In the genomic region with DNA sequence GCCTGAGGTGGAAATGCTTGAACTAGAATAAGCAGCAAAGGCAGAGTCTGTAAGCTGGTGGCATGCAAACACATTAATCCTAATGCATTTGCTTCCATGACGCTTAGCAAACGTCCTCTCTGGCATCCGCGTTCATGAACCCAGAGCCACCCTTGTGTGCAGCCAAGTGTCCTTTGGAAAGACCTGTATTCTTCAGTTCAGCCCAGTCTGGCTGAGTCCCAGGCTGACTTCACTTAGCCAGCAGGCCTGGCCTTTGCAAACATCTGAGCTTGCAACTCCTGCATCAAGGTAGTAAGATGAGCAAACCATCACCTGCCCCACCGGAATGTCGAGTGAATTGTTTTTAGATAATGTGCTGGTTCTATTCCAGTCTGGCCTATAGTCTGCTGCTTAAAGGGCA, we compare ENCODE assay signal across 15 mouse cellular contexts.
"Had no signal": no experiment of that assay in that cellular context is flagged by ENCODE, and none has a peak within 500 bp of the region (broad histone marks: within the 10 kb centered on the region; RNA-seq: fewer than 3 reads in every experiment).

No protein-coding gene starts in this region.

- ATAC-seq: intestine, embryonic 15.5 days; liver, postnatal 0 days; lung, postnatal 0 days had no signal

- H3K36me3 ChIP-seq: intestine, embryonic 15.5 days; kidney, embryonic 15.5 days; limb, embryonic 12.5 days; limb, embryonic 15.5 days; stomach, embryonic 15.5 days had no signal

- DNase-seq: kidney, adult 11 months; kidney, adult 8-10 months; kidney, postnatal 10 days; kidney, postnatal 36 days; layer of hippocampus, adult 9-11 months; liver, postnatal 0 days; lung, embryonic 14.5 days; midbrain, embryonic 14.5 days had no signal

- H3K4me3 ChIP-seq: intestine, embryonic 15.5 days; kidney, embryonic 15.5 days; limb, embryonic 12.5 days; limb, embryonic 15.5 days; stomach, embryonic 15.5 days had no signal

- H3K27ac ChIP-seq: intestine, embryonic 15.5 days; kidney, embryonic 15.5 days; limb, embryonic 12.5 days; limb, embryonic 15.5 days; liver, embryonic 14.5 days; stomach, embryonic 15.5 days had no signal

- H3K4me1 ChIP-seq: intestine, embryonic 15.5 days; kidney, embryonic 15.5 days; limb, embryonic 12.5 days; limb, embryonic 15.5 days; stomach, embryonic 15.5 days had no signal
